Mouse (Mus musculus): ENCODE results near the gene Tango2. TPM values are rescaled to one million over a fixed set of nuclear protein-coding genes. Genes with fewer than 3 reads are reported as not detected.
A peak's percentile ranks its signal among the peaks of the same experiment; 100 is the strongest.

The Tango2 gene
- polyA plus RNA-seq, 1 experiment from 2014 or later: 47.9 TPM

- no peaks in the 10 kb centered on the region for H3K36me3 ChIP-seq
- no peak overlapping the region for H3K9ac ChIP-seq
These were observed 42.5 kb upstream of the Tango2 start for GRCm38 (mm10) chr16:18390399-18390798.

GRCm38 (mm10) chr16:18388583-18389435 is 40.9 kb upstream of the Tango2 start:
- no peak overlapping the region for H3K4me3 ChIP-seq
- 83% methylated on average over 14 of the region's 14 CpGs for WGBS
- ATAC-seq (ENCODE audit: extremely low read depth, insufficient number of reproducible peaks, low FRiP score, low TSS enrichment): no peak
- peak overlapping the region; percentile 53 for H3K9ac ChIP-seq
- no peak overlapping the region for H3K4me2 ChIP-seq
- no peaks in the 10 kb centered on the region for H3K27me3 ChIP-seq (replicated peaks)
- peaks cover 41% of the 10 kb centered on the region for H3K4me1 ChIP-seq
- H3K36me3 ChIP-seq: no peaks in the 10 kb centered on the region
- no peaks in the 10 kb centered on the region for H3K9me3 ChIP-seq
- H3K27ac ChIP-seq (replicated peaks): peak overlapping the region; percentile 45; the same call in 1 of the 2 replicates

More at GRCm38 (mm10) chr16:18390399-18390798, 42.5 kb upstream of the Tango2 start:
- H3K27ac ChIP-seq (replicated peaks): no peak overlapping the region
- 69% methylated on average over 6 of the region's 6 CpGs for WGBS
- H3K4me2 ChIP-seq: no peak overlapping the region
- peaks cover 55% of the 10 kb centered on the region for H3K4me1 ChIP-seq
- H3K9me3 ChIP-seq: no peaks in the 10 kb centered on the region
- H3K4me3 ChIP-seq: no peak overlapping the region
- no peaks in the 10 kb centered on the region for H3K27me3 ChIP-seq (replicated peaks)
- no peak for ATAC-seq (ENCODE audit: extremely low read depth, insufficient number of reproducible peaks, low FRiP score, low TSS enrichment)

DNA sequence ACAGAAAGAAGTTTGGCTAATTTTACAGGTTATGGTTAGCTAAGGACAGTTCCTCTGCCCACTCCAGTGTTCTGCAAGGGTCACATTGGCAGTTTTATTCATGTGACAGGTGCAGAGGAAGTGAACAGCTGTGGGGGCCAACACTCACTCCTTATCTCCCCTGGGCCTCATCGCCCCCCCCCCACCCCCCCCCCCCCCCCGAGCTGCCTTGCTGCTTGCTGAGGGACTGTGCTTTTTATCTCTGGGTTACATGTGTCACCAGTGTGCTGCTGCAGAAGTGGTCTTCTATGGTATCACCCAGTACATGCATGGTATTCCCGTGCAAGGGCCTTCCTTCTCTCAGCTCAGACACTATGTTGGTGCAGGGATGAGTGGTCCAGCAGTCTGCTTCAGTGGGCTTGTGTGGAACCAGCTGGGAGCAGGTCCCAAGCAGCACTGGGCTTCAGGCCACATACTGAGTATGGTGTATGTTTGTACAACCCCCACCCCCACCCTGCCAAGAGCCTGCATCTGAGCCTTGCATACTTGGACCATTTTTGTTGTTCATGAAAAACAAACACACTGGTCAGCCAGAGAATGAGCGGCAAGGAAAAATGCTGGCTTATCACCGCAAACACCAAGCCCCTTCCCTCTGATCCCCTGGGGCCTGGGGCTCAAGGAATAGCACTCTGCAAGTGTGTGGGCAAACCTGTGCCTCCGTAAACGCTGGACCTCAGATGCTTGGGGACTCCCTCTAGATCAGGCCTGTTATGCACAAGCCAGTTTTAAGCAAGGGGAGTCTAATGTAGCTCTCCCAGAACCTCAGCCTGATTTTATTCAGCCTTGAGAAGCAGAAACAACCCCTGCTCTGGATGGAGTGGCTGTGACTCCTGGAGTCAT is 40.0 kb upstream of the Tango2 start:
- H3K9me3 ChIP-seq: no peaks in the 10 kb centered on the region
- 32% methylated on average over 5 of the region's 7 CpGs for WGBS
- H3K4me3 ChIP-seq: no peak overlapping the region
- H3K4me1 ChIP-seq: peaks cover 41% of the 10 kb centered on the region
- no peaks in the 10 kb centered on the region for H3K27me3 ChIP-seq (replicated peaks)
- H3K4me2 ChIP-seq: peak overlapping the region; percentile 6; the same call in 1 of the 2 replicates
- ATAC-seq (ENCODE audit: extremely low read depth, insufficient number of reproducible peaks, low FRiP score, low TSS enrichment): no peak
- H3K27ac ChIP-seq (replicated peaks): peak overlapping the region; percentile 45
- no peaks in the 10 kb centered on the region for H3K36me3 ChIP-seq
- H3K9ac ChIP-seq: peak overlapping the region; percentile 53

DNA sequence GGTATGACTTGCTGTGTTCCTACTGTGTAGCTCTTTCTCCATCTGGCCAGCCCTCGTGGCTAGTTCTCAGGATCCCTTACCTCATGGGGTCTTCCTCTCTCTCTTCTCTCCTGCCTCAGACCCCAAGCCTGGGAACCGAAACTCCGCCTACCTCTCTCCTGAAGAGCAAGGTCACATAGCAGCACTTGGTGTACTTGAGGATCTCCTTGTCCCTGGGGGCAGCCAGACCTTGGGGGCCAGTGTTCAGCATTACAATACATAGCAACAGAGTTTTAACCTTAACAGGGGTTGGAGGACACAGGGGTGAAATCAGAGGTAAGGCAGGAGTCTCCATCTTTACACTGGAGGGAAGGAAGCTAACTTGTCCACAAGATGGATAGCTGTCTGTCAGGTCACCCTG is 39.1 kb upstream of the Tango2 start:
- peaks cover 41% of the 10 kb centered on the region for H3K4me1 ChIP-seq
- H3K4me2 ChIP-seq: no peak overlapping the region
- no peaks in the 10 kb centered on the region for H3K9me3 ChIP-seq
- no peaks in the 10 kb centered on the region for H3K27me3 ChIP-seq (replicated peaks)
- H3K4me3 ChIP-seq: no peak overlapping the region
- ATAC-seq (ENCODE audit: extremely low read depth, insufficient number of reproducible peaks, low FRiP score, low TSS enrichment): no peak
- H3K27ac ChIP-seq (replicated peaks): no peak overlapping the region; the same call in 1 of the 2 replicates
- WGBS: 50% methylated on average over 3 of the region's 3 CpGs
- no peaks in the 10 kb centered on the region for H3K36me3 ChIP-seq
- no peak overlapping the region for H3K9ac ChIP-seq

GRCm38 (mm10) chr16:18386451-18386850 is 38.5 kb upstream of the Tango2 start:
- 78% methylated on average over 7 of the region's 7 CpGs for WGBS
- H3K27ac ChIP-seq (replicated peaks): no peak overlapping the region
- peaks cover 44% of the 10 kb centered on the region for H3K4me1 ChIP-seq
- no peak overlapping the region for H3K9ac ChIP-seq
- ATAC-seq (ENCODE audit: extremely low read depth, insufficient number of reproducible peaks, low FRiP score, low TSS enrichment): no peak
- H3K27me3 ChIP-seq (replicated peaks): no peaks in the 10 kb centered on the region
- no peaks in the 10 kb centered on the region for H3K9me3 ChIP-seq
- no peak overlapping the region for H3K4me2 ChIP-seq
- H3K36me3 ChIP-seq: no peaks in the 10 kb centered on the region
- H3K4me3 ChIP-seq: no peak overlapping the region

- Histone ChIP-seq H3K36me3 (no peaks in the 10 kb centered on the region), H3K27ac (replicated peaks) (no peak overlapping the region), H3K27me3 (replicated peaks) (no peaks in the 10 kb centered on the region), H3K9ac (no peak overlapping the region), H3K4me1 (peaks cover 46% of the 10 kb centered on the region), H3K9me3 (no peaks in the 10 kb centered on the region), H3K4me3 (no peak overlapping the region), H3K4me2 (no peak overlapping the region)
- no peak for ATAC-seq (ENCODE audit: extremely low read depth, insufficient number of reproducible peaks, low FRiP score, low TSS enrichment)
- 66% methylated on average over 5 of the region's 5 CpGs for WGBS
These were observed 37.5 kb upstream of the Tango2 start for GRCm38 (mm10) chr16:18385411-18385810.

DNA sequence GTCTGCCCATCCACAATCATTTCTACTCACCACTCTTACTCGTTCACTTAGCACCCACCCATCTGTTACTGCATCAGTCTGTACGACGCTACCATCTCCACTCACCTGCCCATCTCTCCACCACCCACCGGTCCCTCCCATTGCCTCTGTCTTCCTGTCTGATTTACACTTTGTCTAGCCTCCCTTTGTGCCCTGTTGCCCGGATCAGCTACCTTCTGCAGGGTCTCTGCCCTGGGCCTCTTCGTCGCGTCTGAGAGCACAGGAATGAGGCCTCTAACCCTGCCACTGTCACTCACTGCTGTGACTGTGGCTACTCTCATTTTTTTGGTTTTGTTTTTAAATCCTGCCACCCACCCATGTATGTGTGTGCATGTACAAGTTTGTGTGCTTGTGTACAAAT is 36.8 kb upstream of the Tango2 start:
- no peak for ATAC-seq (ENCODE audit: extremely low read depth, insufficient number of reproducible peaks, low FRiP score, low TSS enrichment)
- Histone ChIP-seq H3K4me1 (peaks cover 54% of the 10 kb centered on the region), H3K27ac (replicated peaks) (no peak overlapping the region), H3K27me3 (replicated peaks) (no peaks in the 10 kb centered on the region), H3K4me3 (no peak overlapping the region), H3K4me2 (no peak overlapping the region), H3K9ac (no peak overlapping the region), H3K9me3 (no peaks in the 10 kb centered on the region), H3K36me3 (no peaks in the 10 kb centered on the region)
- 81% methylated on average over 8 of the region's 8 CpGs for WGBS

GRCm38 (mm10) chr16:18384211-18384610 is 36.3 kb upstream of the Tango2 start:
- no peak overlapping the region for H3K4me2 ChIP-seq
- no peaks in the 10 kb centered on the region for H3K27me3 ChIP-seq (replicated peaks)
- H3K4me1 ChIP-seq: peaks cover 57% of the 10 kb centered on the region
- no peak for ATAC-seq (ENCODE audit: extremely low read depth, insufficient number of reproducible peaks, low FRiP score, low TSS enrichment)
- H3K36me3 ChIP-seq: no peaks in the 10 kb centered on the region
- no peaks in the 10 kb centered on the region for H3K9me3 ChIP-seq
- WGBS: 84% methylated on average over 7 of the region's 7 CpGs
- no peak overlapping the region for H3K4me3 ChIP-seq
- no peak overlapping the region for H3K9ac ChIP-seq
- no peak overlapping the region for H3K27ac ChIP-seq (replicated peaks)

DNA sequence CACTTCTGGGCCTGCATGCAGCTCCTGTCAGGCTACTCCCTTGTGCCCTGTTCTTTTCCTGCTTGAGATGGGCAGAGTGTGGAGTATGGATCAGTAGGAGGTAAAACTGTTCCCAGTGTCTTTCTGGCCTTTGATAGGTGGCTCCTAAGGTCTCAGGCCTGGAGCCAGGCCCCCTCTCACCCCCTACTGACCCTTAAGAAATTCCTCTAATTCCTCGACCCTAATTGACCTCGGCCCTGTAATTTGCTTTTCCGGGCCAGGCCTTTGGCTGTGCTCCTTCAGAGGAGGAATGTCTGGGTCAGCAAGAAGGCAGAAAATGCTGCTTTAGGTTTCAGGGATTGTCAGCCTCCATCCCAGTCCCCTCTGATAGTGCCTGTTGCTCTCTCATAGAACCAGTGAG is 35.9 kb upstream of the Tango2 start:
- Histone ChIP-seq H3K36me3 (no peaks in the 10 kb centered on the region), H3K4me2 (no peak overlapping the region), H3K9ac (no peak overlapping the region), H3K27me3 (replicated peaks) (no peaks in the 10 kb centered on the region), H3K9me3 (no peaks in the 10 kb centered on the region), H3K27ac (replicated peaks) (no peak overlapping the region), H3K4me3 (no peak overlapping the region), H3K4me1 (peaks cover 57% of the 10 kb centered on the region)
- no peak for ATAC-seq (ENCODE audit: extremely low read depth, insufficient number of reproducible peaks, low FRiP score, low TSS enrichment)
- 36% methylated on average over 3 of the region's 3 CpGs for WGBS

DNA sequence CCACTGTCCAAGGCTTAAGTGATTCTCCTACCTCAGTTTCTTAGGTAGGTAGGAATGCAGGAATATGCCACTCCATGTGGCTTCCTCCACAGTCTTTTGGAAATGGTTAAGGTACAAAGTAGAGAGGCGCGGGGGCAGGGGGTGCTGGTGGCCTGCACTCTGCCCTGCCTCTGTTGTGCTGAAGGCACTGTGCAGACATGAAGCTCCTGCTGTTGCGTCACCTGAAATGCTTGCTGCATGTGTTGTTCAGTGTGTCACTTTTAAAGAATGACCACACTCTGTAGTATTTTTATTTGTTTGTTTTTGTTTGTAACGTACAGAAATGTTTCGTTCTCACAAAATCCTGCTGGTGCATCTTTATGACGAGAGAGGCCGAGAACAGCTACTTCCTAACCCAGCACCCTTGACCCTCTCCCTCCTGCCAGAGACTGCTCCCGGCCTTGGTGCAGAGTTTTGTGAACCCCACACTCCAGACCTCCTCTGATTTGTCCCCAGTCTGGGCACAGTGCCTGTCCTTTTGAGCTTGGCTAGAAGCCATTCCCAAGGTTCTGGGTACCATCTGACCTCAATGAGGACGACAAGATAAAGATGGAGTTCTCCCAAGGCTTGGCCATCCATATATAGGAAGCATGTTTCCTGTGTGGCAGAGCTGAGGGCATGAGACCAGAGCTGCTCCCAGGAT is 35.3 kb upstream of the Tango2 start:
- H3K9me3 ChIP-seq: no peaks in the 10 kb centered on the region
- 67% methylated on average over 9 of the region's 9 CpGs for WGBS
- no peak overlapping the region for H3K27ac ChIP-seq (replicated peaks)
- peaks cover 53% of the 10 kb centered on the region for H3K4me1 ChIP-seq
- no peaks in the 10 kb centered on the region for H3K36me3 ChIP-seq
- no peak overlapping the region for H3K4me2 ChIP-seq
- no peak for ATAC-seq (ENCODE audit: extremely low read depth, insufficient number of reproducible peaks, low FRiP score, low TSS enrichment)
- H3K27me3 ChIP-seq (replicated peaks): no peaks in the 10 kb centered on the region
- H3K4me3 ChIP-seq: no peak overlapping the region
- H3K9ac ChIP-seq: no peak overlapping the region

DNA sequence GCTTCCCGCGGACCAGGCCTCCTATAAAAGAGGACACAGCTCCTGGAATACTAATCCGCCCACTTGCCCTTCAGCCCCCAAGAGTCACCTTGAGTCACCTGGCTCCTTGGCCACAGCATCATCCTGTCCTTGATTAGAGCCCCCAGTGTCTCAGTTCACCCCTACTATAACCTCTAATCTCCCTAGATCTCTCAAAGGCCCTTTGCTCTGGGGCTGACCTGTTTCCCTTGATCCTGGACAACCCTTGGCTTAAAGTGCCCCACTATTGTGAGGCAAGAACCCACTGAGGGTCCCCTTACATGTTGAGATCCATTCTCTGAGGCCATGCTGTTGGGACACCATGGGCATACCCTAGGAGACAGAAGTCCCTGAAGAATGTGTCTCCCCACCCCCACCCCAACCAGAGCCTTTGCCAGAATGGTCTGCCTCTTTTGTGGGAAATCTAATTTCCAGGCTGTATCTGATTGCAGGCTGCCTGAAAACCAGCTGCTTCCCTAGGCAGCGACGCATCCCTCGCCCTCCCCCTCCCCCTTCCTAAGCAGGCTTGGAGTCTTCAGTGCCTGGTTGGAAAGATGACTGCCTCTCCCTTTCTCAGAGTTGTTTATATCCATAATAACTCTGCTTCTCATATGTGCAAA is 33.8 kb upstream of the Tango2 start:
- Histone ChIP-seq H3K27ac (replicated peaks) (no peak overlapping the region), H3K9me3 (no peaks in the 10 kb centered on the region), H3K36me3 (no peaks in the 10 kb centered on the region), H3K27me3 (replicated peaks) (no peaks in the 10 kb centered on the region), H3K4me1 (peaks cover 47% of the 10 kb centered on the region), H3K9ac (no peak overlapping the region), H3K4me3 (no peak overlapping the region), H3K4me2 (no peak overlapping the region)
- no peak for ATAC-seq (ENCODE audit: extremely low read depth, insufficient number of reproducible peaks, low FRiP score, low TSS enrichment)
- 58% methylated on average over 6 of the region's 6 CpGs for WGBS

Data from heart, embryonic 13.5 days (tissue).